Mouse (Mus musculus) thymus, adult 2 months (tissue): Measurements from ENCODE around the gene B230219D22Rik. TPM values are rescaled to one million over a fixed set of nuclear protein-coding genes. Genes with fewer than 3 reads are reported as not detected.
A peak's percentile ranks its signal among the peaks of the same experiment; 100 is the strongest.

Experiments
- DNase-seq: peaks from one replicate; pipeline ENCODE4 v3.0.0; 2021
- H3K27ac ChIP-seq: fragments of 200-500 bp; 2 replicates; pipeline ENCODE4 v1.5.1; 2012; ENCODE audit warnings: low read length, control low read depth; ENCODE audit not compliant: control insufficient read depth, insufficient read depth
- H3K27me3 ChIP-seq: fragments of 200-500 bp; 2 replicates; pipeline ENCODE4 v1.6.1; 2012; ENCODE audit warnings: mild to moderate bottlenecking, low read length, moderate library complexity, mixed read lengths; ENCODE audit not compliant: control insufficient read depth, insufficient read depth
- H3K36me3 ChIP-seq: fragments of 200-500 bp; 2 replicates; pipeline ENCODE4 v1.6.1; 2012; ENCODE audit warnings: mild to moderate bottlenecking, low read length, moderate library complexity; ENCODE audit not compliant: control insufficient read depth, insufficient read depth
- H3K4me1 ChIP-seq: fragments of 200-500 bp; replicated peaks from 2 replicates; pipeline ENCODE4 v1.6.1; 2012; ENCODE audit warnings: low read length; ENCODE audit not compliant: control insufficient read depth, insufficient read depth
- H3K4me3 ChIP-seq: fragments of 200-500 bp; 2 replicates; pipeline ENCODE4 v1.5.1; 2012; ENCODE audit warnings: mild to moderate bottlenecking, low read length, control low read depth, moderate library complexity; ENCODE audit not compliant: control insufficient read depth, insufficient read depth
- CTCF ChIP-seq: fragments of 200-500 bp; IDR thresholded peaks from 2 replicates; pipeline ENCODE4 v1.5.1; 2012; ENCODE audit warnings: mild to moderate bottlenecking, control low read depth, low read length, moderate library complexity, borderline replicate concordance; ENCODE audit not compliant: control insufficient read depth, poor library complexity, insufficient read depth; ENCODE audit errors: extremely low read depth
- POLR2A ChIP-seq: fragments of 200-500 bp; IDR thresholded peaks from 2 replicates; pipeline ENCODE4 v1.6.1; 2012; ENCODE audit warnings: mild to moderate bottlenecking, low read length, control low read depth, moderate library complexity; ENCODE audit not compliant: control insufficient read depth, poor library complexity, insufficient read depth; ENCODE audit errors: extremely low read depth
- WGBS: fragments of 180-500 bp; shearing (Covaris S2); methylation state at CpG from one replicate; pipeline ENCODE4 v1.1.7; 2018; 5-methylcytosine and 5-hydroxymethylcytosine counted together
- polyA plus RNA-seq: library from polyadenylated mRNA; depleted of rRNA; stranded (reverse); fragments of >200 nt; gene quantifications from 2 replicates; pipeline ENCODE4 v1.2.3, GENCODE M21; 2012

Gene B230219D22Rik
- polyA plus RNA-seq, 1 experiment = 62.1 TPM

GRCm38 (mm10) chr13:55704301-55704700, 11.4 kb downstream of the B230219D22Rik start:
- Histone ChIP-seq H3K4me3 (no peak overlapping the region), H3K4me1 (no peaks in the 10 kb centered on the region), H3K27ac (no peak overlapping the region), H3K36me3 (peaks cover 34% of the 10 kb centered on the region), H3K27me3 (no peaks in the 10 kb centered on the region)
- WGBS = 94% methylated on average over 4 of the region's 4 CpGs
- no peak for TF ChIP-seq CTCF
- TF ChIP-seq POLR2A = no peak
- no peak for DNase-seq

- no peak overlapping the region for H3K27ac ChIP-seq
- no peak for DNase-seq
- 86% methylated on average over 3 of the region's 3 CpGs for WGBS
- H3K4me1 ChIP-seq = peaks cover 17% of the 10 kb centered on the region
- H3K4me3 ChIP-seq = no peak overlapping the region
- H3K36me3 ChIP-seq = no peaks in the 10 kb centered on the region
- H3K27me3 ChIP-seq = no peaks in the 10 kb centered on the region
- no peak for TF ChIP-seq POLR2A
- TF ChIP-seq CTCF = no peak
Measured at GRCm38 (mm10) chr13:55712846-55713245, 19.9 kb downstream of the B230219D22Rik start.

- DNase-seq = peak; percentile 90
- Histone ChIP-seq H3K4me3 (peak within 1 kb of the TSS; percentile 91), H3K27ac (peak within 1 kb of the TSS; percentile 22; the same call in 1 of the 2 replicates), H3K36me3 (no peaks in the 10 kb centered on the region), H3K27me3 (no peaks in the 10 kb centered on the region), H3K4me1 (peaks cover 18% of the 10 kb centered on the region)
- under 1% methylated on average over 63 of the region's 63 CpGs for WGBS
- TF ChIP-seq POLR2A = peak; percentile 62; the same call in 1 of the 2 replicates
- TF ChIP-seq CTCF = no peak
Measured at GRCm38 (mm10) chr13:55714501-55715166, 21.7 kb downstream of the B230219D22Rik start, which contains the start of gene Txndc15. Gene Txndc15 (plus strand): TSS chr13:55714650.

- peaks cover 18% of the 10 kb centered on the region for H3K4me1 ChIP-seq
- peak overlapping the region; percentile 91 for H3K4me3 ChIP-seq
- no peak for TF ChIP-seq POLR2A
- no peak for TF ChIP-seq CTCF
Measured at GRCm38 (mm10) chr13:55715167-55715512, 22.2 kb downstream of the B230219D22Rik start.

GRCm38 (mm10) chr13:55715908-55716510, 23.1 kb downstream of the B230219D22Rik start:
- H3K4me3 ChIP-seq = no peak overlapping the region
- H3K36me3 ChIP-seq = peaks cover 5% of the 10 kb centered on the region; the same call in 1 of the 2 replicates
- TF ChIP-seq POLR2A (no peak), CTCF (no peak)
- 35% methylated on average over 7 of the region's 7 CpGs for whole genome bisulfite sequencing
- H3K27ac ChIP-seq = peak overlapping the region; percentile 20; the same call in 1 of the 2 replicates
- peaks cover 18% of the 10 kb centered on the region for H3K4me1 ChIP-seq
- peak; percentile 43 for DNase-seq
- no peaks in the 10 kb centered on the region for H3K27me3 ChIP-seq

More at GRCm38 (mm10) chr13:55715167-55715512, 22.2 kb downstream of the B230219D22Rik start:
- WGBS = 14% methylated on average over 5 of the region's 5 CpGs
- Histone ChIP-seq H3K27me3 (no peaks in the 10 kb centered on the region), H3K36me3 (peaks cover 2% of the 10 kb centered on the region; the same call in 1 of the 2 replicates), H3K27ac (peak overlapping the region; percentile 22; the same call in 1 of the 2 replicates)
- DNase-seq = no peak

- Histone ChIP-seq H3K27me3 (no peaks in the 10 kb centered on the region), H3K4me3 (no peak overlapping the region), H3K27ac (no peak overlapping the region), H3K36me3 (peaks cover 16% of the 10 kb centered on the region), H3K4me1 (peaks cover 9% of the 10 kb centered on the region)
- 86% methylated on average over 8 of the region's 8 CpGs for WGBS
- TF ChIP-seq POLR2A (no peak), CTCF (no peak)
- no peak for DNase-seq
Measured at GRCm38 (mm10) chr13:55721516-55721915, 28.6 kb downstream of the B230219D22Rik start.

GRCm38 (mm10) chr13:55721995-55722394, 29.1 kb downstream of the B230219D22Rik start:
- H3K4me3 ChIP-seq = no peak overlapping the region
- DNase-seq = no peak
- peaks cover 16% of the 10 kb centered on the region for H3K36me3 ChIP-seq
- peaks cover 5% of the 10 kb centered on the region for H3K4me1 ChIP-seq
- WGBS = 96% methylated on average over 2 of the region's 2 CpGs
- H3K27me3 ChIP-seq = no peaks in the 10 kb centered on the region
- no peak overlapping the region for H3K27ac ChIP-seq
- no peak for TF ChIP-seq POLR2A
- no peak for TF ChIP-seq CTCF
